32 mouse cellular contexts compared by ENCODE assay signal in genomic region chr16:88847363-88847762, GRCm38 (mm10). TPM values are rescaled to one million over a fixed set of nuclear protein-coding genes. Genes with fewer than 3 reads are reported as not detected.
DNase-seq lines count a peak whose midpoint lies in the region; ATAC-seq and TF ChIP-seq lines count a peak whose summit lies in the region.
"Had no signal": no experiment of that assay in that cellular context is flagged by ENCODE, and none has a peak within 500 bp of the region (broad histone marks: within the 10 kb centered on the region; RNA-seq: fewer than 3 reads in every experiment).

No protein-coding gene starts in this region.

- TF ChIP-seq CTCF in kidney, postnatal 0 days (IDR thresholded peaks at IDR 0.05; ENCODE audit: low read depth), result no peak

- H3K36me3 ChIP-seq in kidney, embryonic 14.5 days (ENCODE audit: control insufficient read depth, insufficient read depth, low read length), result no peaks in the 10 kb centered on the region
- H3K36me3 ChIP-seq in kidney, embryonic 16.5 days (ENCODE audit: insufficient read depth, low read length), result no peaks in the 10 kb centered on the region
- no peaks in the 10 kb centered on the region for H3K36me3 ChIP-seq in kidney, postnatal 0 days (ENCODE audit: insufficient read depth, low read length)
- H3K36me3 ChIP-seq: forebrain, embryonic 10.5 days; G1E; heart, embryonic 12.5 days; heart, embryonic 15.5 days; hindbrain, embryonic 10.5 days; hindbrain, embryonic 13.5 days had no signal

- no peaks in the 10 kb centered on the region for H3K27me3 ChIP-seq in kidney, embryonic 14.5 days (ENCODE audit: control insufficient read depth, insufficient read depth, low read length)
- no peaks in the 10 kb centered on the region for H3K27me3 ChIP-seq in kidney, embryonic 16.5 days (ENCODE audit: insufficient read depth, low read length)
- H3K27me3 ChIP-seq in kidney, postnatal 0 days (ENCODE audit: insufficient read depth, low read length), result no peaks in the 10 kb centered on the region
- H3K27me3 ChIP-seq: CH12.LX; forebrain, embryonic 13.5 days; heart, embryonic 12.5 days; heart, embryonic 15.5 days; hindbrain, embryonic 13.5 days had no signal

- no peak overlapping the region for H3K4me2 ChIP-seq in kidney, embryonic 14.5 days (replicated peaks; ENCODE audit: low read depth, low read length)
- no peak overlapping the region for H3K4me2 ChIP-seq in kidney, embryonic 16.5 days (replicated peaks; ENCODE audit: low read depth, low read length)
- no peak overlapping the region for H3K4me2 ChIP-seq in kidney, postnatal 0 days (ENCODE audit: low read length)
- H3K4me2 ChIP-seq: forebrain, embryonic 13.5 days; heart, embryonic 12.5 days; heart, embryonic 15.5 days; hindbrain, embryonic 13.5 days had no signal

- ATAC-seq in kidney, embryonic 14.5 days (ENCODE audit: low FRiP score, low TSS enrichment), result no peak
- ATAC-seq in kidney, embryonic 16.5 days (ENCODE audit: low FRiP score, low TSS enrichment), result 0 out of 2 replicates have a peak, but pooled peaks have one; percentile 54
- ATAC-seq in kidney, postnatal 0 days (replicated peaks; ENCODE audit: low FRiP score, low read depth), result no peak; the same call in 1 of the 2 replicates
- ATAC-seq: forebrain, embryonic 13.5 days; forebrain, embryonic 16.5 days; Patski had no signal

- no peaks in the 10 kb centered on the region for H3K4me1 ChIP-seq in kidney, embryonic 14.5 days (ENCODE audit: control insufficient read depth, insufficient read depth, low read length)
- no peaks in the 10 kb centered on the region for H3K4me1 ChIP-seq in kidney, embryonic 16.5 days (ENCODE audit: insufficient read depth, low read length)
- no peaks in the 10 kb centered on the region for H3K4me1 ChIP-seq in kidney, postnatal 0 days (replicated peaks; ENCODE audit: insufficient read depth, low read length)
- H3K4me1 ChIP-seq: forebrain, embryonic 10.5 days; forebrain, embryonic 13.5 days; heart, embryonic 12.5 days; heart, embryonic 15.5 days; hindbrain, embryonic 10.5 days; hindbrain, embryonic 13.5 days had no signal

- no peaks in the 10 kb centered on the region for H3K9me3 ChIP-seq in kidney, embryonic 14.5 days (ENCODE audit: control insufficient read depth, low read length)
- no peaks in the 10 kb centered on the region for H3K9me3 ChIP-seq in kidney, embryonic 16.5 days (ENCODE audit: low read length)
- H3K9me3 ChIP-seq in kidney, postnatal 0 days (replicated peaks; ENCODE audit: low read length), result no peaks in the 10 kb centered on the region
- H3K9me3 ChIP-seq: forebrain, embryonic 10.5 days; forebrain, embryonic 13.5 days; heart, embryonic 12.5 days; heart, embryonic 15.5 days; hindbrain, embryonic 10.5 days; hindbrain, embryonic 13.5 days had no signal

- 89% methylated on average over 1 of the region's 1 CpGs for WGBS in kidney, embryonic 14.5 days
- WGBS in kidney, embryonic 16.5 days, result 85% methylated on average over 1 of the region's 1 CpGs
- WGBS in kidney, postnatal 0 days, result 78% methylated on average over 1 of the region's 1 CpGs

- no peak overlapping the region for H3K27ac ChIP-seq in kidney, embryonic 14.5 days (ENCODE audit: low read depth, low read length)
- no peak overlapping the region for H3K27ac ChIP-seq in kidney, embryonic 16.5 days (ENCODE audit: low read length)
- H3K27ac ChIP-seq in kidney, postnatal 0 days, result no peak overlapping the region
- H3K27ac ChIP-seq: forebrain, embryonic 10.5 days; forebrain, embryonic 13.5 days; gastrocnemius, adult 2 months; heart, embryonic 15.5 days; hindbrain, embryonic 10.5 days; hindbrain, embryonic 13.5 days had no signal

- peak; percentile 21 to 26 for DNase-seq in kidney, adult 8-10 months
- no peak for DNase-seq in kidney, adult 18-20 months
- DNase-seq in kidney, postnatal 0 days (ENCODE audit: low spot score), result peak; percentile 9
- DNase-seq in kidney, postnatal 36 days, result peak; percentile 20 to 41
- no peak for DNase-seq in layer of hippocampus, adult 8-10 months (ENCODE audit: low spot score in 2 of 2)
- DNase-seq: adrenal gland, postnatal 10 days; adrenal gland, postnatal 36 days; B cell, adult 2 months; cerebellum, adult 18-20 months; cerebellum, adult 9-10 months; cerebellum, postnatal 14 days; gastrocnemius, adult 2 months; gastrocnemius, postnatal 25 days; heart, adult 18-20 months; heart, postnatal 10 days; heart, postnatal 36 days had no signal

- no peak overlapping the region for H3K4me3 ChIP-seq in kidney, embryonic 14.5 days (ENCODE audit: low read length)
- no peak overlapping the region for H3K4me3 ChIP-seq in kidney, embryonic 16.5 days (ENCODE audit: low read length)
- no peak overlapping the region for H3K4me3 ChIP-seq in kidney, postnatal 0 days (replicated peaks; ENCODE audit: low read depth, low read length)
- H3K4me3 ChIP-seq: forebrain, embryonic 10.5 days; forebrain, embryonic 13.5 days; gastrocnemius, adult 2 months; heart, embryonic 12.5 days; heart, embryonic 15.5 days; hindbrain, embryonic 10.5 days; hindbrain, embryonic 13.5 days had no signal

- no peak overlapping the region for H3K9ac ChIP-seq in kidney, embryonic 14.5 days (ENCODE audit: low read depth, low read length)
- no peak overlapping the region for H3K9ac ChIP-seq in kidney, embryonic 16.5 days (replicated peaks; ENCODE audit: low read length)
- H3K9ac ChIP-seq in kidney, postnatal 0 days (ENCODE audit: low read depth, low read length), result no peak overlapping the region
- H3K9ac ChIP-seq: forebrain, embryonic 13.5 days; heart, embryonic 12.5 days; heart, embryonic 15.5 days; hindbrain, embryonic 13.5 days had no signal

RNA-seq across cellular contexts. Expression of gene Krtap14, which starts 21.4 kb away (rescaled TPM):
- polyA plus RNA-seq in kidney, embryonic 14.5 days (2014; fragmentation: Nextera tagmentation; extraction: Ambion mirVana), result not detected in 2 replicates
- not detected in 2 replicates for polyA plus RNA-seq in kidney, embryonic 16.5 days (2015; fragmentation: Nextera tagmentation; extraction: Ambion mirVana)
- not detected in 2 replicates for polyA plus RNA-seq in kidney, postnatal 0 days (2015; fragmentation: Nextera tagmentation; extraction: Ambion mirVana)
- total RNA-seq in layer of hippocampus, adult 8-10 months (2022), result not detected
- total RNA-seq: adrenal gland, adult 18-20 months; adrenal gland, postnatal 10 days; adrenal gland, postnatal 36 days; CH12.LX; G1E; gastrocnemius, adult 2 months; gastrocnemius, postnatal 25 days; heart, adult 18-20 months; heart, postnatal 10 days; heart, postnatal 36 days had no signal
- polyA plus RNA-seq: embryonic facial prominence, embryonic 11.5 days; embryonic facial prominence, embryonic 14.5 days; forebrain, embryonic 10.5 days; forebrain, embryonic 13.5 days; forebrain, embryonic 16.5 days; G1E; gonadal fat pad, adult 2 months; heart, embryonic 12.5 days; heart, embryonic 15.5 days; hindbrain, embryonic 10.5 days; hindbrain, embryonic 13.5 days; Patski had no signal

RNA-seq across cellular contexts. Expression of gene Krtap19-1, which starts 21.8 kb away (rescaled TPM):
- not detected in 2 replicates for polyA plus RNA-seq in kidney, embryonic 14.5 days (2014; fragmentation: Nextera tagmentation; extraction: Ambion mirVana)
- polyA plus RNA-seq in kidney, embryonic 16.5 days (2015; fragmentation: Nextera tagmentation; extraction: Ambion mirVana), result not detected in 2 replicates
- not detected in 2 replicates for polyA plus RNA-seq in kidney, postnatal 0 days (2015; fragmentation: Nextera tagmentation; extraction: Ambion mirVana)
- total RNA-seq in layer of hippocampus, adult 8-10 months (2022), result not detected
- total RNA-seq: adrenal gland, adult 18-20 months; adrenal gland, postnatal 10 days; adrenal gland, postnatal 36 days; CH12.LX; G1E; gastrocnemius, adult 2 months; gastrocnemius, postnatal 25 days; heart, adult 18-20 months; heart, postnatal 10 days; heart, postnatal 36 days had no signal
- polyA plus RNA-seq: embryonic facial prominence, embryonic 11.5 days; embryonic facial prominence, embryonic 14.5 days; forebrain, embryonic 10.5 days; forebrain, embryonic 13.5 days; forebrain, embryonic 16.5 days; G1E; gonadal fat pad, adult 2 months; heart, embryonic 12.5 days; heart, embryonic 15.5 days; hindbrain, embryonic 10.5 days; hindbrain, embryonic 13.5 days; Patski had no signal

RNA-seq across cellular contexts. Expression of gene Krtap19-2, which starts 26.7 kb away (rescaled TPM):
- not detected in 2 replicates for polyA plus RNA-seq in kidney, embryonic 14.5 days (2014; fragmentation: Nextera tagmentation; extraction: Ambion mirVana)
- not detected in 2 replicates for polyA plus RNA-seq in kidney, embryonic 16.5 days (2015; fragmentation: Nextera tagmentation; extraction: Ambion mirVana)
- not detected in 2 replicates for polyA plus RNA-seq in kidney, postnatal 0 days (2015; fragmentation: Nextera tagmentation; extraction: Ambion mirVana)
- total RNA-seq in layer of hippocampus, adult 8-10 months (2022), result not detected
- total RNA-seq: adrenal gland, adult 18-20 months; adrenal gland, postnatal 10 days; adrenal gland, postnatal 36 days; CH12.LX; G1E; gastrocnemius, adult 2 months; gastrocnemius, postnatal 25 days; heart, adult 18-20 months; heart, postnatal 10 days; heart, postnatal 36 days had no signal
- polyA plus RNA-seq: embryonic facial prominence, embryonic 11.5 days; embryonic facial prominence, embryonic 14.5 days; forebrain, embryonic 10.5 days; forebrain, embryonic 13.5 days; forebrain, embryonic 16.5 days; G1E; gonadal fat pad, adult 2 months; heart, embryonic 12.5 days; heart, embryonic 15.5 days; hindbrain, embryonic 10.5 days; hindbrain, embryonic 13.5 days; Patski had no signal

RNA-seq across cellular contexts. Expression of gene Krtap15, which starts 27.3 kb away (rescaled TPM):
- polyA plus RNA-seq in kidney, embryonic 14.5 days (2014; fragmentation: Nextera tagmentation; extraction: Ambion mirVana), result not detected in 2 replicates
- polyA plus RNA-seq in kidney, embryonic 16.5 days (2015; fragmentation: Nextera tagmentation; extraction: Ambion mirVana), result not detected in 2 replicates
- not detected in 2 replicates for polyA plus RNA-seq in kidney, postnatal 0 days (2015; fragmentation: Nextera tagmentation; extraction: Ambion mirVana)
- total RNA-seq in layer of hippocampus, adult 8-10 months (2022), result not detected
- total RNA-seq: adrenal gland, adult 18-20 months; adrenal gland, postnatal 10 days; adrenal gland, postnatal 36 days; CH12.LX; G1E; gastrocnemius, adult 2 months; gastrocnemius, postnatal 25 days; heart, adult 18-20 months; heart, postnatal 10 days; heart, postnatal 36 days had no signal
- polyA plus RNA-seq: embryonic facial prominence, embryonic 11.5 days; embryonic facial prominence, embryonic 14.5 days; forebrain, embryonic 10.5 days; forebrain, embryonic 13.5 days; forebrain, embryonic 16.5 days; G1E; gonadal fat pad, adult 2 months; heart, embryonic 12.5 days; heart, embryonic 15.5 days; hindbrain, embryonic 10.5 days; hindbrain, embryonic 13.5 days; Patski had no signal

RNA-seq across cellular contexts. Expression of gene Krtap19-3, which starts 30.5 kb away (rescaled TPM):
- polyA plus RNA-seq in kidney, embryonic 14.5 days (2014; fragmentation: Nextera tagmentation; extraction: Ambion mirVana), result not detected in 2 replicates
- polyA plus RNA-seq in kidney, embryonic 16.5 days (2015; fragmentation: Nextera tagmentation; extraction: Ambion mirVana), result not detected in 2 replicates
- not detected in 2 replicates for polyA plus RNA-seq in kidney, postnatal 0 days (2015; fragmentation: Nextera tagmentation; extraction: Ambion mirVana)
- not detected for total RNA-seq in layer of hippocampus, adult 8-10 months (2022)
- total RNA-seq: adrenal gland, adult 18-20 months; adrenal gland, postnatal 10 days; adrenal gland, postnatal 36 days; CH12.LX; G1E; gastrocnemius, adult 2 months; gastrocnemius, postnatal 25 days; heart, adult 18-20 months; heart, postnatal 10 days; heart, postnatal 36 days had no signal
- polyA plus RNA-seq: embryonic facial prominence, embryonic 11.5 days; embryonic facial prominence, embryonic 14.5 days; forebrain, embryonic 10.5 days; forebrain, embryonic 13.5 days; forebrain, embryonic 16.5 days; G1E; gonadal fat pad, adult 2 months; heart, embryonic 12.5 days; heart, embryonic 15.5 days; hindbrain, embryonic 10.5 days; hindbrain, embryonic 13.5 days; Patski had no signal

Comparison
In these comparisons a context has a peak if more than half of its experiments do, and no peak if none do; other contexts are left out.
1. DNase-seq: peak in kidney, adult 8-10 months (2 of 2), kidney, postnatal 0 days (single experiment) and kidney, postnatal 36 days (2 of 2); none in kidney, adult 18-20 months (single experiment) and layer of hippocampus, adult 8-10 months (0 of 2).